Mouse (Mus musculus): ENCODE data around the gene St3gal3. TPM values are rescaled to one million over a fixed set of nuclear protein-coding genes. Genes with fewer than 3 reads are reported as not detected.
A peak's percentile ranks its signal among the peaks of the same experiment; 100 is the strongest.

Gene St3gal3
- total and polyA plus RNA-seq, 3 experiments: 6.9 to 13.8 (median 13.4) TPM

DNA sequence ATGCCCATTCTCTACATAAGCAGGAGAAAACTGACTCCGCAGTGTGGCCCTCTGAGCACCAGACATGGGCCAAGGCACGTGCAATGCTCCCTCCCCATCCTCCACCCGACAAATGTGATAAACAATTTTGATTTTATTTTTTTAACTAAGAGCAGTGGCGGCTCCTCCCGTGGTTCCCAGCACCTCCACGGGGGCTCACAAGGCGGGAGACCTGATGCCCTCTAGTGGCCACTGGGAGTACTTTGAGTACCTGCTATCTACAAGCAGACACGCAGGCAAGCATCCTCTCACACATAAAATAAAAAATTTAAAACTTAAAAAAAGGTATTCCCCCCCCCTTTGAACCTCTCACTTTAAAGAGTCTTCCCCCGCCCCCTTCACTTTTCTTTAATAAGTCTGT lies 36.3 kb upstream of the St3gal3 start:
- TF ChIP-seq POLR2AphosphoS5 (IDR thresholded peaks at IDR 0.05; ENCODE audit: insufficient replicate concordance, low read depth, low read length) (no peak), CTCF (IDR thresholded peaks at IDR 0.05; ENCODE audit: low read depth, low read length) (0 out of 2 replicates have a peak, but pooled peaks have one; percentile 13), TAL1 (conservative IDR thresholded peaks at IDR 0.05; ENCODE audit: low read depth, low read length) (no peak), GATA2 (IDR thresholded peaks at IDR 0.05; ENCODE audit: borderline replicate concordance, low read depth, low read length) (no peak), GATA1 (IDR thresholded peaks at IDR 0.05; ENCODE audit: borderline replicate concordance, low read length) (no peak)
- ATAC-seq (ENCODE audit: extremely low read depth, insufficient number of reproducible peaks, low FRiP score, poor library complexity, severe bottlenecking): no peak

DNA sequence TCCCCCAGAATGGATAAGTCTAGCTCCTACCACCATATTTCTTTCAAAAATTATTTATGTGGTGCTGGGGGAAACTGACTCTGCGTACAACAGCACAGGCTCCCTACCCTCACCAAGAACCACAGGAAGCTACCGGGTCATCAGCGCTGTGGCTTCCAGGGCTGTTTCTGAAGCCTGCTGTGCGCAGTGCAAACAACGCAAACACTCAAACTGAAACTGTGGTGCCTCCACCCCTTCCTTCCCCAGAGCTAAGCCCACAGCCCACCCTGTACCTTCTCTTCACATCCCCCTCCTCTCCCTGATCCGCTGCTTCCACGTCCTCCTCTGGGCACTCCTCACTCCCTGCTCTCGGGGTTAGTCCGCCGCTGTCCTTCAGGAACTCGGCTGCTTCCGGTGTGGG lies 27.4 kb upstream of the St3gal3 start:
- TF ChIP-seq GATA2 (IDR thresholded peaks at IDR 0.05; ENCODE audit: borderline replicate concordance, low read depth, low read length) (no peak), CTCF (IDR thresholded peaks at IDR 0.05; ENCODE audit: low read depth, low read length) (no peak), GATA1 (IDR thresholded peaks at IDR 0.05; ENCODE audit: borderline replicate concordance, low read length) (no peak), TAL1 (conservative IDR thresholded peaks at IDR 0.05; ENCODE audit: low read depth, low read length) (no peak)
- Histone ChIP-seq H3K27me3 (ENCODE audit: insufficient read depth, low read length) (no peaks in the 10 kb centered on the region), H3K4me3 (ENCODE audit: low read depth, low read length) (no peak overlapping the region), H3K9me3 (replicated peaks) (no peaks in the 10 kb centered on the region), H3K36me3 (replicated peaks) (peaks cover 96% of the 10 kb centered on the region), H3K4me1 (ENCODE audit: insufficient read depth, low read depth, low read length) (no peaks in the 10 kb centered on the region)
- ATAC-seq (ENCODE audit: extremely low read depth, insufficient number of reproducible peaks, low FRiP score, poor library complexity, severe bottlenecking) (no peak), DNase-seq (ENCODE audit: low spot score) (no peak)

More for the DNA sequence above, 36.3 kb upstream of the St3gal3 start:
- DNase-seq (ENCODE audit: low spot score): no peak
- H3K9me3 ChIP-seq (replicated peaks): no peaks in the 10 kb centered on the region
- no peak overlapping the region for H3K4me3 ChIP-seq (ENCODE audit: low read depth, low read length)
- H3K4me1 ChIP-seq (ENCODE audit: insufficient read depth, low read depth, low read length): peaks cover 5% of the 10 kb centered on the region
- H3K36me3 ChIP-seq (replicated peaks): peaks cover 99% of the 10 kb centered on the region
- H3K27me3 ChIP-seq (ENCODE audit: insufficient read depth, low read length): no peaks in the 10 kb centered on the region

DNA sequence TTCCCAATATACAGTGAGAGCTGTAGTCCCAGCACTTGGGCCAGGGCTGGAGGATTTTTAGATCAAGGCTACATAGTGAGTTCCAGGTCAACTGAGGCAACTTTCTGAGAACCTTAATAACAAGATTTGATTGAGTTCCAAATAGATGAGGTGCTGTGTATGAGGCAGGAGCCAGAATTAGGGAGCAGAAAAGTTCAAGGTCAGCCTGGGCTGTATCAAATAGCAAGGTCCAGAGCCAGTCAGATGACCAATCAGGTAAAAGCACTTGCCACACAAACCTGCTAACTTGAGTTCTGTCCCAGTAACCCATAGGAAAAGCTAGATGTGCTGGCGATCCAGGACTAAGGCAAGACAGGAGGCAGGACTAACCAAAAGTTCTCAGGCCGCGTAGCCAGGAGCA lies 23.0 kb upstream of the St3gal3 start:
- Histone ChIP-seq H3K27me3 (ENCODE audit: insufficient read depth, low read length) (no peaks in the 10 kb centered on the region), H3K9me3 (replicated peaks) (no peaks in the 10 kb centered on the region), H3K4me1 (ENCODE audit: insufficient read depth, low read depth, low read length) (peaks cover 6% of the 10 kb centered on the region), H3K4me3 (ENCODE audit: low read depth, low read length) (no peak overlapping the region), H3K36me3 (replicated peaks) (peaks cover 97% of the 10 kb centered on the region)
- TF ChIP-seq CTCF (IDR thresholded peaks at IDR 0.05; ENCODE audit: low read depth, low read length): no peak
- no peak for TF ChIP-seq POLR2AphosphoS5 (IDR thresholded peaks at IDR 0.05; ENCODE audit: insufficient replicate concordance, low read depth, low read length)
- TF ChIP-seq GATA2 (IDR thresholded peaks at IDR 0.05; ENCODE audit: borderline replicate concordance, low read depth, low read length): no peak
- TF ChIP-seq GATA1 (IDR thresholded peaks at IDR 0.05; ENCODE audit: borderline replicate concordance, low read length): no peak
- no peak for TF ChIP-seq TAL1 (conservative IDR thresholded peaks at IDR 0.05; ENCODE audit: low read depth, low read length)
- DNase-seq (ENCODE audit: low spot score) (no peak), ATAC-seq (ENCODE audit: extremely low read depth, insufficient number of reproducible peaks, low FRiP score, poor library complexity, severe bottlenecking) (no peak)

DNA sequence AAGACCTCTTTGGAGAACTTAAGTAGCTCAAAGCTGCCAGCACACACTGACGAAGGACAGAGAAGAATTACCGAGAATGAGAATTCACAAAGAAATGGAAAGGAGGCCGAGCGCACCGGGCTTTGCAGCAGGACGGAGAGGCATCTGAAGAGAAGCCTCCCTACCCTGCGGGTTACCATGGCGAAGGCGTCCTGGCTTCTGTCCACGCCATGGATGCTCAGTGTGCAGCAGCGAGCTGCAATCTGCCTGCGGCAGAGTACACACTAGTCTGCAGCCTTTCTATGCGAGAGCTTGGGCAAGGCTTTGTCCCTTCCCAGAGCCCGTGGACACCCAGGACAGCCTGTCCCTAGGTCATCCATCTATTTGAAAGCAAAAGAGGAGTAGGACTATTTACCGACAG lies 21.8 kb upstream of the St3gal3 start:
- DNase-seq (ENCODE audit: low spot score): no peak
- TF ChIP-seq TAL1 (conservative IDR thresholded peaks at IDR 0.05; ENCODE audit: low read depth, low read length) (no peak), CTCF (IDR thresholded peaks at IDR 0.05; ENCODE audit: low read depth, low read length) (no peak), GATA2 (IDR thresholded peaks at IDR 0.05; ENCODE audit: borderline replicate concordance, low read depth, low read length) (no peak), GATA1 (IDR thresholded peaks at IDR 0.05; ENCODE audit: borderline replicate concordance, low read length) (no peak), POLR2AphosphoS5 (IDR thresholded peaks at IDR 0.05; ENCODE audit: insufficient replicate concordance, low read depth, low read length) (no peak)
- Histone ChIP-seq H3K4me3 (ENCODE audit: low read depth, low read length) (no peak overlapping the region), H3K9me3 (replicated peaks) (no peaks in the 10 kb centered on the region), H3K4me1 (ENCODE audit: insufficient read depth, low read depth, low read length) (peaks cover 17% of the 10 kb centered on the region), H3K27me3 (ENCODE audit: insufficient read depth, low read length) (no peaks in the 10 kb centered on the region), H3K36me3 (replicated peaks) (peaks cover 97% of the 10 kb centered on the region)
- no peak for ATAC-seq (ENCODE audit: extremely low read depth, insufficient number of reproducible peaks, low FRiP score, poor library complexity, severe bottlenecking)

DNA sequence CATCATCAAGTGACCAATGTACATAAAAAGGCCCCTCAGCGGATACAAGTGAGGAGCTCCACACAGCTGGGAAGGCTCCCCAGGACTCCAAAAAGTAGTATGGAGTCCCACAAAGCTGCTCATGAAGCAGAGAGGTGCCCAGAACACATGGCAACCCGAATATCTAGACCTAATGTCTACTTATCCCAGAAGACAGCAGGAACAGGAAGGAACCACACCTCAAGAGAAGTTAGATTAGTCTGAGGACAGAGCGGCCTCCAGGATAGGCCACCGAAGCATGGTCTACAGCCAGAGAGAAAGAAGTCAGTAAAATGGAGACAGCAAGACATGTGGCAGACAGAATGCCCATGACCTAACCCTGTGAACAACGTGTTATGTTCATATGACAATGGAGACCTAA lies 20.2 kb upstream of the St3gal3 start:
- no peak for DNase-seq (ENCODE audit: low spot score)
- ATAC-seq (ENCODE audit: extremely low read depth, insufficient number of reproducible peaks, low FRiP score, poor library complexity, severe bottlenecking): no peak
- Histone ChIP-seq H3K36me3 (replicated peaks) (peaks cover 95% of the 10 kb centered on the region), H3K4me1 (ENCODE audit: insufficient read depth, low read depth, low read length) (peaks cover 19% of the 10 kb centered on the region), H3K4me3 (ENCODE audit: low read depth, low read length) (no peak overlapping the region), H3K9me3 (replicated peaks) (no peaks in the 10 kb centered on the region), H3K27me3 (ENCODE audit: insufficient read depth, low read length) (no peaks in the 10 kb centered on the region)
- TF ChIP-seq GATA1 (IDR thresholded peaks at IDR 0.05; ENCODE audit: borderline replicate concordance, low read length) (no peak), GATA2 (IDR thresholded peaks at IDR 0.05; ENCODE audit: borderline replicate concordance, low read depth, low read length) (no peak), POLR2AphosphoS5 (IDR thresholded peaks at IDR 0.05; ENCODE audit: insufficient replicate concordance, low read depth, low read length) (no peak), CTCF (IDR thresholded peaks at IDR 0.05; ENCODE audit: low read depth, low read length) (no peak), TAL1 (conservative IDR thresholded peaks at IDR 0.05; ENCODE audit: low read depth, low read length) (no peak)

DNA sequence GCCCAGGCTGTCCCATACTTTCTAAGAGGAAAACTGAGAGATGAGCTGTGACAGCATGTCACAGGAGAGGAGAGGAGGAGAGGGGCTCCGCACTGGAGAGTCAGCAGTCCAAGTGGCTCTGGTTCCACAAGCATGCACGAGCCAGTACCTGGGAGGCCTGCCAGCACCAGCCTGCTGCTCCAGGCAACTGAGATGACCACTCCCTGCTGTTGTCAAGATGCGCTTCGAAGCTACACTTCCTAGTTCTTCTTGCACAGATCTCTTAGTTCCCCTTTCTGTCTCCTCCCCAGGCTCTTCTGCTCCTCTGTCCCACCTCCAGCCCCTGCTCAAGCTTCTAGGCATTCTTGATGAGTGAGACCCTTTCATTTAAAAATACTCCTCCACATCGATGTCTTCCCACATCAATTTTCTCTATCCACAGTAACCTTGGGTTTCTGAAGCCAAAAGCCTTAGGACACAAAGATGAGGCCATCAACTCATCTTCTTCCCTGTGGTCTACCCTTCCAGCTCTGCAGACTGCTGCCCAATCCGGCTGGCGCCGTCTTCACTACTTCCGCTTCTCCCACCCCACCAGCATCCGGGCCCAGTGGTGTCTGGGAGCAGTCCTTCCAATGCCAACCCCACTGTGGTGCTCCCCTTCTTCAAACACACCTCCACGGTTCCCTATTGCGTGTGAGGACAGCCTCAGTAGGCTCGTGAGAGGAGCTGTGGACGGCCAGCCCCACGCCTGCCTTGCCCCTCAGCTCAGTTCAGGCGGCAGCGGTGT lies 17.5 kb upstream of the St3gal3 start:
- ATAC-seq (ENCODE audit: extremely low read depth, insufficient number of reproducible peaks, low FRiP score, poor library complexity, severe bottlenecking) (0 out of 2 replicates have a peak, but pooled peaks have one; percentile 43), DNase-seq (ENCODE audit: low spot score) (peak; percentile 36)
- Histone ChIP-seq H3K4me1 (ENCODE audit: insufficient read depth, low read depth, low read length) (peaks cover 44% of the 10 kb centered on the region), H3K4me3 (ENCODE audit: low read depth, low read length) (no peak overlapping the region), H3K9me3 (replicated peaks) (no peaks in the 10 kb centered on the region), H3K36me3 (replicated peaks) (peaks cover 97% of the 10 kb centered on the region), H3K27me3 (ENCODE audit: insufficient read depth, low read length) (no peaks in the 10 kb centered on the region)
- no peak for TF ChIP-seq POLR2AphosphoS5 (IDR thresholded peaks at IDR 0.05; ENCODE audit: insufficient replicate concordance, low read depth, low read length)
- no peak for TF ChIP-seq GATA2 (IDR thresholded peaks at IDR 0.05; ENCODE audit: borderline replicate concordance, low read depth, low read length)
- TF ChIP-seq TAL1 (conservative IDR thresholded peaks at IDR 0.05; ENCODE audit: low read depth, low read length): no peak
- no peak for TF ChIP-seq CTCF (IDR thresholded peaks at IDR 0.05; ENCODE audit: low read depth, low read length)
- no peak for TF ChIP-seq GATA1 (IDR thresholded peaks at IDR 0.05; ENCODE audit: borderline replicate concordance, low read length)

All from G1E (cell line).